In genomic region chr13:74317170-74317849, GRCm38 (mm10) we compare ENCODE assay signal across 8 mouse cellular contexts. TPM values are rescaled to one million over a fixed set of nuclear protein-coding genes. Genes with fewer than 3 reads are reported as not detected.
DNase-seq lines count a peak whose midpoint lies in the region; ATAC-seq lines count a peak whose summit lies in the region.

Pdcd6 (minus strand) TSS chr13:74317580.

- DNase-seq in adipocyte (ENCODE audit: low spot score), result peak; percentile 98
- DNase-seq in embryo, embryonic 10 days (ENCODE audit: low spot score), result peak; percentile 99
- peak; percentile 85 for DNase-seq in gastrocnemius, postnatal 10 days
- DNase-seq in induced T-regulatory cell, adult 2 months (ENCODE audit: low read depth), result peak; percentile 98
- DNase-seq in left cerebral cortex, adult 9 months (ENCODE audit: low spot score in 2 of 2), result peak; percentile 79 to 91
- DNase-seq in right cerebral cortex, postnatal 14 days, result peak; percentile 81
- peak; percentile 88 to 97 for DNase-seq in urinary bladder, postnatal 36 days (ENCODE audit: low spot score in 2 of 2)

- ATAC-seq in megakaryocyte progenitor cell, adult 5-6 weeks (replicated peaks; ENCODE audit: poor library complexity), result peak; percentile 95

RNA-seq across cellular contexts. Expression of gene Pdcd6, which starts in this region (rescaled TPM):
- 10 to 100 TPM; 25.0 to 33.6 TPM for total RNA-seq in gastrocnemius, postnatal 10 days (2021)
- 160 and 162 TPM in 2 replicates for total RNA-seq in megakaryocyte progenitor cell, adult 5-6 weeks (2015)
- 112 and 116 TPM in 2 replicates for total RNA-seq in megakaryocyte progenitor cell, adult 5-6 weeks (2017)

Comparison
In these comparisons a context has a peak if more than half of its experiments do, and no peak if none do; other contexts are left out.
1. Peak in every context shown above with its lines: DNase-seq and ATAC-seq.